Mouse (Mus musculus) megakaryocyte progenitor cell, adult 5-6 weeks (primary cell): ENCODE measurements around the gene Pgrmc1. TPM values are rescaled to one million over a fixed set of nuclear protein-coding genes. Genes with fewer than 3 reads are reported as not detected.
"Not testable (repeated sequence)": the region's sequence is repeated elsewhere in the genome, so short reads cannot be mapped to it uniquely, and the experiment has no call there.

ENCODE experiments used
- ATAC-seq: replicated peaks from 2 replicates; pipeline ENCODE4 v1.8.0; 2016; ENCODE audit warnings: mild to moderate bottlenecking, moderate TSS enrichment, inconsistent platforms; ENCODE audit not compliant: poor library complexity
- total RNA-seq, 2 experiments: library from RNA; stranded (forward) in 1 of 2; stranded (reverse) in 1 of 2; fragments of 157-497, 149-512 nt in 1 of 2; fragments of 200-1000 nt in 1 of 2; gene quantifications; 2 replicates each; pipeline versions ENCODE4 v1.2.3 to v1.2.4; 2015 to 2017

Pgrmc1 gene
- 59.4 and 69.0 TPM in 2 replicates for total RNA-seq (2015)
- total RNA-seq (2017): 64.1 and 64.6 TPM in 2 replicates

DNA sequence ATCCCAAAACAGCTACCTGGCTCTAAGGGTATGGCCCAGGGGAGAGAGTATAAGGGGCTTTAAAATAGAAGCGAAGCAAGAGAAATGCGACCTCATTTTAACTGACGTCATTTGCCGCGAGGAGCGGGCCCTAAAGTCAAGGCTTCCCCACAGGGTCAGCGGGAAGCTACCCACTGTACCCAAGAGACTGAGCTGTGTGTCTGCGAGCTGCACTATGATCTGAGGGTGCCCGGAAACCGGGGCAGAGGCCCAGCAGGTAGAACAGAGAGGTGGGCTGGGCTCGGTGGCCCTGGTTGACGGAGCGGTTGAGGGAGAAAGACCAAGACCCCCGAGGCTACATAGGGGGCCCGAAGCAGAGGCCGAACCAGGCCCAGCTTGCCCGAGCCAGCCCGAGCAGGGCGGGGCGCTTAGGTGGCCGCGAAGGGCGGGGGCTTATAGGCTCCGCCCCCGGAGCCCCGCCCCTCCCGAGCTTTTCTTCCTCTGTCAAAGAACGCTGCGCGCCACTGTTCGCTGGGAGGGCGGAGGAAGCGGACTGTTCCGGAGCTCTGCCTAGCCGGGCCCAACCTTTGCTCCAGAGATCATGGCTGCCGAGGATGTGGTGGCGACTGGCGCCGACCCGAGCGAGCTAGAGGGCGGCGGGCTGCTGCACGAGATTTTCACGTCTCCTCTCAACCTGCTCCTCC is at the start of gene Pgrmc1:
Gene Pgrmc1 (plus strand): TSS at position 500 of the 683 bp plus-strand sequence.
- peak; percentile 88 for ATAC-seq

DNA sequence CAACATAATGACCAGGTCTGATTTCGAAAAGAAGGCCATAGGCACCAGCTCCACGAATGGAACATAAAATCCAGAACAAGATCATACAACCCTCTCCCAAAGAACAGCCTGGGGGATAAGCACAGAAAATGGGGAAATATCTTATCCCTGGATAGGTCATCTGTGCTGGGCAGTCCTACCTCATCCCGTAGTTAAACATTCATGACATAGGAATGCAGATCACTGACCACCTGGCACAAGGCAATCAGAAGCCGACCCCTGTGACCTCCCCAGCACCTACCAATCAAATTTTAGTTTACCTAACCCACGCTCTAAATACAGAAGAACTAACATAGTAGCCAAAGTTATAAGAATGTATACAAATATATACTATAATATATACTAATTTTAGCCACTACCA is 49.2 kb upstream of the Pgrmc1 start:
- ATAC-seq: no peak

DNA sequence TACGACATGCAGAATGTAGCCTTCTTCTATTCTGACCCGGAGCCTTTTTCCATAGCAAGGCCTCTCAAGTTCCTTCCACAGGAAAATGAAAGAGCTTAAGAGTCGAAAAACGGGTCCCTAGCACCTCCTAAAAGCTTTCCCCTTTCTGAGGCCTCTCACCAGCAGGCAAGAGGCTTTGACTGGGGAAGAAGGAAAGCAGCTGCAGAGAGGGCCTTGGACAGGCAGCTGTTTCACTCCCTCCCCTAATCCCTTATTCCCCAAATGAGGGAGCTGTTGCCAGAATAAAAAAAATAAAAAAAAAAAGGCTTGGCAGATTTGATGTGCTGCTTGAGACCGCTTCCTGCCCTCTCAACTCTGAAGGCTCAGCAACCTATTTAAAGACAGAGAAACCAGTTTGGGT is 47.1 kb upstream of the Pgrmc1 start:
- ATAC-seq: peak; percentile 23; the same call in 1 of the 2 replicates

DNA sequence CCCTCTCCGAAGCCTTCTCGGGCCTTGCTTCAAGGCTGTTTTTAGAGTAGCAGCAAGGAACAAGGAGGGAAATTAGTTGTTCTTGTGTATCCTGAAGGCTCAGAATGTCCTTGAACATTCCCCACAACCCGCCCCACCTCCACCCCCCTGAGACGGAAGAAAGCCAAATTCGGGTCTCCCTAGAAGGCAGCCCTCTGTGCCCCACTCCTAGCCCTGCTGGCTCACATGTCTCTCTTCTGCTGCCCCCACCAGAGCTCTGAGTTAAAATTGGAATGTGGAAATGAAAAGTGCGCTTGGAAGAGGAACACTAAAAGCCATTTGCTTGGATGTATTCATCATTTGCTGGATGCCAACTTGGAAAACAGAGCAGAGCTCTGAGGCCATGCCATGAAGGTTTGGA is 46.7 kb upstream of the Pgrmc1 start:
- no peak for ATAC-seq

DNA sequence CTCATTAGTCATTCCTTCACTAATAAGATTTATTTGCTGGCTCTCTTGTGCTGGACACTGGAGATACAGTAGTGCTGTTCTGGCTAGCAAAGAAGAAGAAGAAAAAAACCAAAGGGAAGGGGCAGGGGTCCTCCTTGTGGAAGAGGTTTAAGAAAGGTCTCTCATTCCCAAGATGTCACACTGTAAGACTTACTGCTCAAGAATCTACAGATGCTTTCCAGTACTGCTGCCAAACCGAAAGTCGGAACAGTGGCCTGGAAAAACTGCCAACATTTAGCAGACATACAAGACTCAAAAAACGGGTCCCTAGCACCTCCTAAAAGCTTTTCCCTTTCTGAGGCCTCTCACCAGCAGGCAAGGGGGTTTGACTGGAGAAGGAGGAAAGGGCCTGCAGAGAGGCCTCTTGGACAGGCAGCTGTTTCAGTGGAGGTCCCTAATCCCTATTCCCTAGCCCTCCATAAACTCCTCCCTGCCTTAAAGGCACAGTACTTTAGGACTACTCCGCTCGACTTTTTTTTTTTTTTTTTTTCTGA is 45.9 kb upstream of the Pgrmc1 start:
- peak; percentile 74 for ATAC-seq

GRCm38 (mm10) chrX:36552715-36553114 is 45.3 kb upstream of the Pgrmc1 start:
- peak; percentile 48; the same call in 1 of the 2 replicates for ATAC-seq

- not testable (repeated sequence) for ATAC-seq
Measured at GRCm38 (mm10) chrX:36555196-36555595, 42.8 kb upstream of the Pgrmc1 start.

- ATAC-seq: peak; percentile 46; the same call in 1 of the 2 replicates
Measured at GRCm38 (mm10) chrX:36560170-36560569, 37.8 kb upstream of the Pgrmc1 start.

DNA sequence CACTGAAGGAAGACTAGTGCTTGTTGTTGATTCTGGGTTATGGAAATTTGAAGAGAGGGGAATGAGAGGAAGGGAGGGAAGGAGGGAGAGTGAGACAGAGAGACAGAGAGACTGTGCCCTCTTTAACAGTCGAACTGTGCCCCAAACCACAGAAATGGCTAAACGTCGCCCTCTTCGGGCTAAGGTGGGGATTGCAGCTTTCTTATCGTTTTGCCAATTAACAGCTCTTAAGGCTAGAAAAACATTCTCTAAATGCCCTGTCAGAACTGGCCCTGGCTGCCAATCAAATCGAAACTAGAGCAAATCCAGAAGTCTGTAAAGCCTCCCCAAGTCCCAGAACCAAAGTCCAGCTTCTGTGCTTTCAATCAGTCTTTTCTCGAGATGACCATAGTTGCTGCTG is 36.4 kb upstream of the Pgrmc1 start:
- ATAC-seq: peak; percentile 92

- ATAC-seq: no peak
Measured at GRCm38 (mm10) chrX:36562079-36562478, 35.9 kb upstream of the Pgrmc1 start.

DNA sequence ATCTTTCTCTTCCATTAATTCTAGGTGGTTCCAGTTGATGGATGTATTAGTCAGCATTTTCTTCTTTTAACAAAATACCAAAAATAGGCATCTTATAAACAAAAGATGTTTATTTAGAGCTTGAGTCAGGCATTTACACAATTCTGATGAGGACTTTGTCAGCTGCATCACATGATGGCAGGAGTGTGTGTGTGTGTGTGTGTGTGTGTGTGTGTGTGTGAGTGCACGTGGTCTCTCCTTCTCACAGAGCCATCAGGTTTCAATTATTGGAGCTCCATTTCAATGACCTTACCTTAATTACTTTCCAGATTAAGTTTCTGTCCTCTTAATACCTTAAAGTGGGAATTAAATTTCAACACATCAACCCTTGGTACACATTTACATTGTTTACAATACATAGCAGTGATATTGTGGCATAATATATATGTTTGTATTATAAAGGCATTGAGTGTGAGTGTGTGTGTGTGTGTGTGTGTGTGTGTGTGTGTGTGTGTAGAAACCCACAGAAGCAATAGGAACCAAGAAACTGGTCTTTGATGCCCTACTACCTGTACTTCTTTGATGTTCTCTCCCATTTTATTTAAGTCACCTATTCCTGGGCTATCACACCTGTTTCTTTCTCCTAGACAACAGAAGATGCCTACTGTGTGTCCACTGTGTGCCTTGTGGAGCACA is 11.2 kb upstream of the Pgrmc1 start:
- ATAC-seq: no peak

DNA sequence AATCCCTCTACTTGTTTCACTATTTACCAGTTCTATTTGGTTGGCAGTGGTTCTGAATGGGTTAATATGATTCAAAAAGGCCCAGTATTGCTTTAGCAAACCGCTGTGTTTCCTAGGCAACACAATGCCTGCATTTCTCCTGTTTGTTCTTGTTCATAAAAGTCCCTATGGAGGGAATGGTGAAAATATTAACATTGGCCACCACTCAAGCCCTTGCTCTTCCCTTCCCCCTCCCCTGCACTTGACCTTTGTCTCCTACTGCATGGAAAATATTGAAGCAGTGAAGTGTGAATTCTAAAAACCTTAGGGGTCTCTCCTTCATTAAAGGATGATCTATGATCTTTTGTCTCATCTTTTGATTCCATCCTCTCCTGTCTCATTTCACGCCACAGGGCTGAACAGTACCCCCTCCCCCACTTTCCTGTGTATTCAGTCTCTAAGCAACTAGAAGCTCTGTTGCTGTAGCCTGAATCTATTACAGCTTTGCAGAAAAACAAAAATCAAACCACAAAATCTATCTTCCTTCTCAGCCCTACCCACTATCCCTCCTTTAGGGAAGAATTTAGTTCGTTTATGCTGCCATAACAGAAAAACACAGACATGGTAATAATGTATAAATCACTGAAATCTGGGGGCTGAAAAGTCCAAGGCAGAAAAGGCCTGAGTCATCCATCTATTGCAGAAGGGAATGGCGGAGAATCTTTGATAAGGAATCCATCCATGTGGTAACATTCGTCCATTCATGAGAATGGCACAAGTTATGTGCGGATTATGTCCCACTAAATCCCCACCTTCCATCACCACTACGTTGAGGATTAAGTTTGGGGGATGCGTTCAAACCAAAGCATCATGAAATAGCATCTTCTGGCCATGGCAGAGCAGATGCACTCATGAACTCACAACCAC is 10.4 kb upstream of the Pgrmc1 start:
- no peak for ATAC-seq

GRCm38 (mm10) chrX:36590266-36590665 is 7.7 kb upstream of the Pgrmc1 start:
- no peak for ATAC-seq

- ATAC-seq: no peak
Measured at GRCm38 (mm10) chrX:36591120-36591519, 6.9 kb upstream of the Pgrmc1 start.

DNA sequence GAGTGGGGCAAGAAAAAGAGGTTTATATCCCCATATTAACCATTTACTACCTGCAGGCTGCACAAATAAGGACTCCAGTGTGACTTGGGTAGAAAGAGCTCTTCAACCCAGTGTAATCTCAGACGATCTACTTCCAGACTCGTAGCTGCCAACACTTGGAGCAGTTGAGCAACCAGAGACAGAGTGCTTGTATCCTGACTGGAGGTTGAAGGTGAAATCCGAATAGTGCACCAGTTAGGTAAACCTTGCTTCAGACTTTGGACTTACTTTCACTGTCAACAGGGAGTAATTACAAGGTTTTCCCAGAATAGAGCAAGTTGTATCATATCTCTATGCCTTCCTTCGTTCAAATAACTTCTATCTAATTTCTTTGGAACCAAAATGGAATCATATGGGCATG is 6.5 kb upstream of the Pgrmc1 start:
- no peak for ATAC-seq

DNA sequence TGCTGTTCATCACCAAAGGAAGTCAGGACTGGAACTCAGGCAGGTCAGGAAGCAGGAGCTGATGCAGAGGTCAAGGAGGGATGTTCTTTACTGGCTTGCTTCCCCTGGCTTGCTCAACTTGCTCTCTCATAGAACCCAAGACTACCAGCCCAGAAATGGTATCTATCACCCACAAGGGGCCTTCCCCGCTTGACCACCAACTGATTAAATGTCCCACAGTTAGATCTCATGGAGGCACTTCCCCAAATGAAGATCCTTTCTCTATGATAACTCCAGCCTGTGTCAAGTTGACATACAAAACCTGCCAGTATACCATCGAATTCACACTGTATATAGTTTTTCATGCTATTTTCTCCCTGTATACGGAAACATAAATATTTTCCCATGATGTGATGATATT is 2.8 kb upstream of the Pgrmc1 start:
- no peak for ATAC-seq

- ATAC-seq: not testable (repeated sequence)
Measured at GRCm38 (mm10) chrX:36596483-36597120, 1.4 kb upstream of the Pgrmc1 start.

DNA sequence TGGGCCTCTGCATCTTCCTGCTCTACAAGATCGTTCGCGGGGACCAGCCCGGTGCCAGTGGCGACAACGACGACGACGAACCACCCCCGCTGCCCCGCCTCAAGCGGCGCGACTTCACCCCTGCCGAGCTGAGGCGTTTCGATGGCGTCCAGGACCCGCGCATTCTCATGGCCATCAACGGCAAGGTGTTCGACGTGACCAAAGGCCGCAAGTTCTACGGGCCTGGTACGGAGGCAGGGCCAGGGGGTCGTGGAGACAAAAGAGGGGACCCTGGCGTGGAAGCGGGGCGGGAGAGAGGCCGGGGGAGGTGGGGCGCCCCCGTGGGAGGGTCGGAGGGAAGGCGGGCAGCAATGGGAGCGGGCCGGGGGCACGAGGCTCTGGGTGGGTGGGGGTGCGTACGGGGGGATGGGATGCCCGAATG is 394 bp downstream of the Pgrmc1 start:
- peak; percentile 45 for ATAC-seq

GRCm38 (mm10) chrX:36598861-36599344 is 897 bp downstream of the Pgrmc1 start:
- ATAC-seq: peak; percentile 24

DNA sequence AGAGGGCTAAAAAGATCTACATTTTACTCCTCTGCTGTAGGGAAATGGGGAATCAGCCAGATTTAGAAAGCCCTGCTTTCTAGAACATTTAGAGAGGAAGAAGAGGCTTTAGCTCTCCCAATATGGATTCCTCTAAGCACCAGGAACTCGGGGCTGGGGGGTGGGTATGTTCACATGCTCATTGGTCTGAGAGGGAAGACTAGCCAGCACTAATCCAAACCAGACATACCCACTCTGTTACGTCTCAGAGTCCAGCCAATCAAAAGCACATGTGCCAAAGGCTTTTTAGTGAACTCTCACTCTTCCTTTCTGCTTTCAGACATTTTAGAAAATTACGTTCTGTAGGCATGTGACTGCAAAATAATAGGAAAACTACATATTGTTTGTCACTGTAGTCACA is 1.6 kb downstream of the Pgrmc1 start:
- ATAC-seq: no peak
